ENCODE assay signal across 31 mouse cellular contexts in the genomic region with DNA sequence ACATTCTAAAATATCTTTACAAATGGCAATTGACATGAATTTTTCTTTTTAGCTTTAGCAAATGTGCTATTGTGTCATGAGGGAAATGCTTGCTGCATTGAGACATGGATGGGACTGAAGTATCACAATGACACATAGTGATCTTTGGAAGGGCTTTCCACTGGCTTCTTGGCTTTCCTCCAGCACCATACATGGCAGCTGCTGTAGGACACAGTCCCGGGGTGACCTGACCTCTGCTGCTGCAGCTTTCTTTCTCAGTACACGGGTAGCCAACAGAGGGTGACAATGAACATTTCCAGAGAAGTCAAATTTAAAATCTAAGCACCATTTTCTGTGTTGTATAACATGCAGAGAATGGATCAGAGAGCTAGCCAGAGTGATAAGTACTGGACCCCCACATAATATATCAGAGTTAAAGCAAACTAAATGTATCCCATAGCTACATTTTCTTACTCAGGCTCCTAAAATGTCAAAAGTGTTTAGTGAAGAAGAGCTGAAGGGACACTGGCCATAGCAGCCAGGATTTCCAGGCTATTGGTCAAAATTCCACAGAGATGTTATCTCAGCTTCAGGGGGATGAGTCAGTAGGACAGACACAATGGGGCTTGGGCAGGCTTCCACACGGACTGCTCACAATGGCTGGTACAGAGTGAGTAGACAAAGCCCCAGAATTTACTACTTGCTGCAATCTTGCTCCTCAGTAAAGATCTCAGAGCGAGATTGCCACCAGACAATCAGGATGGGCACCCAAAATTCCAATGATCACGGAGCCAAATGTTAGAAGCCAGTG. TPM values are rescaled to one million over a fixed set of nuclear protein-coding genes. Genes with fewer than 3 reads are reported as not detected.
DNase-seq lines count a peak whose midpoint lies in the region; ATAC-seq and TF ChIP-seq lines count a peak whose summit lies in the region.
"Had no signal": no experiment of that assay in that cellular context is flagged by ENCODE, and none has a peak within 500 bp of the region (broad histone marks: within the 10 kb centered on the region; RNA-seq: fewer than 3 reads in every experiment).

No protein-coding gene starts in this region.

- H3K9ac ChIP-seq in embryonic facial prominence, embryonic 14.5 days (ENCODE audit: low read depth, low read length), result no peak overlapping the region
- H3K9ac ChIP-seq in hindbrain, postnatal 0 days (replicated peaks; ENCODE audit: low read length), result no peak overlapping the region
- H3K9ac ChIP-seq in hindbrain, embryonic 14.5 days, result no peak overlapping the region
- H3K9ac ChIP-seq: embryonic facial prominence, embryonic 15.5 days; forebrain, embryonic 13.5 days; hindbrain, embryonic 12.5 days; liver, embryonic 12.5 days; liver, postnatal 0 days; midbrain, embryonic 13.5 days; stomach, embryonic 15.5 days had no signal

- H3K4me2 ChIP-seq in embryonic facial prominence, embryonic 14.5 days (ENCODE audit: low read depth, low read length), result no peak overlapping the region
- H3K4me2 ChIP-seq in hindbrain, postnatal 0 days (ENCODE audit: low read depth, low read length), result no peak overlapping the region
- H3K4me2 ChIP-seq in hindbrain, embryonic 14.5 days (replicated peaks), result no peak overlapping the region
- H3K4me2 ChIP-seq: embryonic facial prominence, embryonic 15.5 days; forebrain, embryonic 13.5 days; hindbrain, embryonic 12.5 days; liver, embryonic 12.5 days; midbrain, embryonic 13.5 days; stomach, embryonic 15.5 days had no signal

- peak; percentile 43 for DNase-seq in embryonic facial prominence, embryonic 14.5 days (ENCODE audit: low spot score)
- no peak for DNase-seq in embryonic facial prominence, embryonic 10.5 days (ENCODE audit: low spot score)
- DNase-seq in hindbrain, postnatal 0 days (ENCODE audit: low spot score), result peak; percentile 52
- DNase-seq in hindbrain, embryonic 14.5 days (ENCODE audit: low spot score), result no peak
- DNase-seq in heart, postnatal 4 days, result peak; percentile 15
- DNase-seq: adrenal gland, adult 8-10 months; cerebellum, adult 2 months; gastrocnemius, postnatal 14 days; kidney, postnatal 14 days; layer of hippocampus, adult 9-11 months; liver, postnatal 0 days; right cerebral cortex, postnatal 25 days had no signal

- ATAC-seq in embryonic facial prominence, embryonic 14.5 days (ENCODE audit: low read depth), result no peak
- no peak; the same call in 1 of the 2 replicates for ATAC-seq in hindbrain, postnatal 0 days
- no peak for ATAC-seq in hindbrain, embryonic 14.5 days (ENCODE audit: low FRiP score)
- ATAC-seq in frontal cortex, adult (ENCODE audit: low TSS enrichment), result no peak
- ATAC-seq: activated CD4-positive, CD25-positive, alpha-beta regulatory T cell, adult 4 months; forebrain, embryonic 13.5 days; intestine, postnatal 0 days; liver, embryonic 12.5 days; liver, postnatal 0 days; lung, postnatal 0 days; midbrain, embryonic 13.5 days had no signal

- H3K4me3 ChIP-seq in embryonic facial prominence, embryonic 14.5 days (ENCODE audit: low read depth, low read length), result no peak overlapping the region
- H3K4me3 ChIP-seq in embryonic facial prominence, embryonic 10.5 days, result no peak overlapping the region
- H3K4me3 ChIP-seq in hindbrain, postnatal 0 days (ENCODE audit: low read length), result no peak overlapping the region
- no peak overlapping the region for H3K4me3 ChIP-seq in hindbrain, embryonic 14.5 days (replicated peaks; ENCODE audit: low read length)
- no peak overlapping the region for H3K4me3 ChIP-seq in C2C12 (ENCODE audit: insufficient read depth, poor library complexity, severe bottlenecking)
- H3K4me3 ChIP-seq: embryonic facial prominence, embryonic 15.5 days; forebrain, embryonic 13.5 days; heart, adult 2 months; hindbrain, embryonic 12.5 days; left cerebral cortex, adult 2 months; liver, embryonic 12.5 days; midbrain, embryonic 13.5 days; stomach, embryonic 15.5 days had no signal

- no peaks in the 10 kb centered on the region for H3K79me3 ChIP-seq in C2C12 (ENCODE audit: low read depth)

- no peaks in the 10 kb centered on the region for H3K9me3 ChIP-seq in embryonic facial prominence, embryonic 14.5 days (ENCODE audit: control insufficient read depth, low read length)
- no peaks in the 10 kb centered on the region for H3K9me3 ChIP-seq in embryonic facial prominence, embryonic 10.5 days
- H3K9me3 ChIP-seq in hindbrain, postnatal 0 days (ENCODE audit: low read length), result no peaks in the 10 kb centered on the region
- H3K9me3 ChIP-seq in hindbrain, embryonic 14.5 days (ENCODE audit: control insufficient read depth, low read length), result no peaks in the 10 kb centered on the region
- H3K9me3 ChIP-seq: embryonic facial prominence, embryonic 15.5 days; forebrain, embryonic 13.5 days; hindbrain, embryonic 12.5 days; liver, embryonic 12.5 days; midbrain, embryonic 13.5 days; stomach, embryonic 15.5 days had no signal

- H3K36me3 ChIP-seq in embryonic facial prominence, embryonic 14.5 days (ENCODE audit: control insufficient read depth, insufficient read depth, low read length), result no peaks in the 10 kb centered on the region
- no peaks in the 10 kb centered on the region for H3K36me3 ChIP-seq in embryonic facial prominence, embryonic 10.5 days (replicated peaks)
- no peaks in the 10 kb centered on the region for H3K36me3 ChIP-seq in hindbrain, postnatal 0 days (ENCODE audit: insufficient read depth, low read length)
- no peaks in the 10 kb centered on the region for H3K36me3 ChIP-seq in hindbrain, embryonic 14.5 days (replicated peaks; ENCODE audit: control insufficient read depth, insufficient read depth)
- H3K36me3 ChIP-seq in C2C12 (ENCODE audit: control insufficient read depth, insufficient read depth), result no peaks in the 10 kb centered on the region
- H3K36me3 ChIP-seq: embryonic facial prominence, embryonic 15.5 days; hindbrain, embryonic 12.5 days; liver, embryonic 12.5 days; midbrain, embryonic 13.5 days; stomach, embryonic 15.5 days had no signal

- no peak for TF ChIP-seq CTCF in hindbrain, postnatal 0 days (IDR thresholded peaks at IDR 0.05; ENCODE audit: low read depth)
- TF ChIP-seq CTCF in C2C12 (IDR thresholded peaks at IDR 0.05; ENCODE audit: control insufficient read depth, insufficient read depth, insufficient read length), result no peak

- no peak overlapping the region for H3K27ac ChIP-seq in embryonic facial prominence, embryonic 14.5 days (replicated peaks; ENCODE audit: low read depth, low read length)
- no peak overlapping the region for H3K27ac ChIP-seq in embryonic facial prominence, embryonic 10.5 days (replicated peaks)
- H3K27ac ChIP-seq in hindbrain, postnatal 0 days, result no peak overlapping the region
- H3K27ac ChIP-seq in hindbrain, embryonic 14.5 days, result no peak overlapping the region
- H3K27ac ChIP-seq: embryonic facial prominence, embryonic 15.5 days; forebrain, embryonic 13.5 days; heart, adult 2 months; hindbrain, embryonic 12.5 days; left cerebral cortex, adult 2 months; liver, embryonic 12.5 days; macrophage; midbrain, embryonic 13.5 days; stomach, embryonic 15.5 days had no signal

- no peaks in the 10 kb centered on the region for H3K79me2 ChIP-seq in C2C12 (ENCODE audit: control insufficient read depth, insufficient read depth)

- H3K27me3 ChIP-seq in embryonic facial prominence, embryonic 14.5 days (replicated peaks; ENCODE audit: control insufficient read depth, insufficient read depth, low read length), result no peaks in the 10 kb centered on the region
- no peaks in the 10 kb centered on the region for H3K27me3 ChIP-seq in embryonic facial prominence, embryonic 10.5 days (replicated peaks; ENCODE audit: low read depth, poor library complexity, severe bottlenecking)
- H3K27me3 ChIP-seq in hindbrain, postnatal 0 days (ENCODE audit: insufficient read depth, low read length), result no peaks in the 10 kb centered on the region
- no peaks in the 10 kb centered on the region for H3K27me3 ChIP-seq in hindbrain, embryonic 14.5 days (ENCODE audit: control insufficient read depth, insufficient read depth, low read length)
- no peaks in the 10 kb centered on the region for H3K27me3 ChIP-seq in C2C12 (ENCODE audit: control insufficient read depth, insufficient read depth, insufficient read length)
- H3K27me3 ChIP-seq: embryonic facial prominence, embryonic 15.5 days; forebrain, embryonic 13.5 days; hindbrain, embryonic 12.5 days; liver, embryonic 12.5 days; midbrain, embryonic 13.5 days; stomach, embryonic 15.5 days had no signal

- no peak overlapping the region for H3ac ChIP-seq in C2C12 (ENCODE audit: control insufficient read depth, insufficient read length, low read depth)

- H3K4me1 ChIP-seq in embryonic facial prominence, embryonic 14.5 days (ENCODE audit: control insufficient read depth, insufficient read depth, low read length), result no peaks in the 10 kb centered on the region
- no peaks in the 10 kb centered on the region for H3K4me1 ChIP-seq in embryonic facial prominence, embryonic 10.5 days
- H3K4me1 ChIP-seq in hindbrain, postnatal 0 days (ENCODE audit: insufficient read depth, low read length), result no peaks in the 10 kb centered on the region
- no peaks in the 10 kb centered on the region for H3K4me1 ChIP-seq in hindbrain, embryonic 14.5 days (replicated peaks; ENCODE audit: control insufficient read depth, insufficient read depth, low read length)
- H3K4me1 ChIP-seq: embryonic facial prominence, embryonic 15.5 days; forebrain, embryonic 13.5 days; hindbrain, embryonic 12.5 days; liver, embryonic 12.5 days; midbrain, embryonic 13.5 days; stomach, embryonic 15.5 days had no signal

- WGBS in embryonic facial prominence, embryonic 14.5 days, result 68% methylated on average over 5 of the region's 5 CpGs
- WGBS in embryonic facial prominence, embryonic 10.5 days, result 69% methylated on average over 5 of the region's 5 CpGs
- WGBS in hindbrain, postnatal 0 days, result 59% methylated on average over 5 of the region's 5 CpGs
- 57% methylated on average over 5 of the region's 5 CpGs for WGBS in hindbrain, embryonic 14.5 days

TF ChIP-seq in C2C12, 6 proteins besides CTCF, POLR2A, EP300 and RAD21:
- TF ChIP-seq CEBPB (IDR thresholded peaks at IDR 0.05; ENCODE audit: low read depth) (no peak), MYOD1 (IDR thresholded peaks at IDR 0.05; ENCODE audit: control insufficient read depth, insufficient read length, low read depth) (peak; percentile 32)

RNA-seq across cellular contexts. Expression of gene Neurod6, which starts 19.7 kb away (rescaled TPM):
- polyA plus RNA-seq in embryonic facial prominence, embryonic 14.5 days (2014; fragmentation: Nextera tagmentation; extraction: Ambion mirVana), result not detected in 2 replicates
- 0.09 TPM in 1 of 2 replicates, not detected in the other for polyA plus RNA-seq in embryonic facial prominence, embryonic 10.5 days (2016; fragmentation: Nextera tagmentation; extraction: Ambion mirVana)
- total RNA-seq in hindbrain, postnatal 0 days (2014; rRNA removed), result 20.9 and 24.3 TPM in 2 replicates
- polyA plus RNA-seq in hindbrain, postnatal 0 days (2015; fragmentation: Nextera tagmentation; extraction: Ambion mirVana), result 29.2 and 31.1 TPM in 2 replicates
- polyA plus RNA-seq in hindbrain, embryonic 14.5 days (2014; fragmentation: Nextera tagmentation; extraction: Ambion mirVana), result 39.4 and 47.1 TPM in 2 replicates
- not detected for polyA plus RNA-seq in C2C12 (2012; fragmentation: generic; extraction: Trizol)
- not detected for total RNA-seq in heart, postnatal 4 days (2021)
- total RNA-seq: adrenal gland, adult 8-10 months; common myeloid progenitor, adult 5-6 weeks; gastrocnemius, postnatal 14 days; heart, adult 2 months; megakaryocyte-erythroid progenitor cell, adult 5-6 weeks; neutrophil, adult 5-6 weeks had no signal
- polyA plus RNA-seq: activated CD4-positive, CD25-positive, alpha-beta regulatory T cell, adult 4 months; heart, adult 2 months; heart, postnatal 0 days; kidney, embryonic 14.5 days; liver, embryonic 12.5 days; liver, postnatal 0 days; lung, postnatal 0 days; macrophage had no signal

Comparison
In these comparisons a context has a peak if more than half of its experiments do, and no peak if none do; other contexts are left out.
1. DNase-seq: peak in embryonic facial prominence, embryonic 14.5 days (single experiment), hindbrain, postnatal 0 days (single experiment) and heart, postnatal 4 days (single experiment); none in embryonic facial prominence, embryonic 10.5 days (single experiment) and hindbrain, embryonic 14.5 days (single experiment).
2. RNA of gene Neurod6, which starts 19.7 kb away (polyA plus RNA-seq): 39.4 to 47.1 TPM in hindbrain, embryonic 14.5 days and 29.2 to 31.1 TPM in hindbrain, postnatal 0 days; 0.09 TPM in embryonic facial prominence, embryonic 10.5 days, not detected in embryonic facial prominence, embryonic 14.5 days and not detected in C2C12 (single experiment); every median in the first group is over 10 times any median in the second.